Mouse (Mus musculus): Measurements from ENCODE around the gene Ccr5.

Ccr5 gene

DNA sequence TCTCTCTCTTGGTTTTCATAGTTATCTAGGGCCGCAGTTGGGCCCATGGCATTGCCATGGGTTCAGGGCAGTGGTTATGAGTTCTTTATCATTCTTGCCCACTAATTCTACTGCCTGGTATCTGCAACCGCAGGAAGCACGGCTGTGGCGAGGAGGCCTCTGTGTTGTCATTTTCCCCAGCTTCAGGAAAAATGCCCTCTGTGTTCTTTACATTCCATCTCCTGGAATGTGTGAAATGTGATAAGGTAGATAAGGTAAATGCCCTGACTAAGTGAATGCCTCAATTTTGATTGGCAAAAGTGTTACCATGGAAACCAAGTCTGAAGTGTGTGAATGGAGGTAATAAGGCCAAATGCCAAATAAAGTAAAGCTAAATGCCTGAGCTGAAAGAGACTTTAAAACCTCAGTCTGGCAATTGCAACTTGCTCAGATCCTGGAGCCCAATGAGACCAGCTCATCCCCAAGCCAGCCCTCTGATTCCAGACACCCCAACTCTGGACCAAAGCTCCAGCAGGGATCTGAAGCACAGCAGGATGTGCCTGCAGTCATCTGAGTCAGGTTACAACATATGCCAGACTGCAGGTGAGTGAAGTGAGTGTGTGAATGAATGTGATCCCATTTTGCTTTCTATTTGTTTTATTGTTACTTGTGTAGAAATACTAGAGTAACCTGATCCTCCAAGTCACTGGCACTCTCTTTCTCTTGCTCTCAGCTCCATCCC, 16.9 kb downstream of the Ccr5 start:
- DNase-seq (ENCODE audit: low read depth, low spot score) = no peak

- DNase-seq (ENCODE audit: low read depth, low spot score) = no peak
Observed at GRCm38 (mm10) chr9:124143678-124144077, 22.3 kb downstream of the Ccr5 start.

- no peak for DNase-seq (ENCODE audit: low read depth, low spot score)
Observed at GRCm38 (mm10) chr9:124146307-124146706, 25.0 kb downstream of the Ccr5 start.

All from retina, postnatal 7 days (tissue).